Mouse (Mus musculus) frontal cortex, postnatal 25 days (tissue): ENCODE results near the gene Nckap1l.

ENCODE experiments used
- DNase-seq, 2 experiments: peaks; one replicate each; pipeline ENCODE4 v3.0.0; 2022; ENCODE audit warnings: low spot score in 2 of 2

Gene Nckap1l

GRCm38 (mm10) chr15:103500723-103501122 lies 47.1 kb downstream of the Nckap1l start:
- no peak for DNase-seq

- DNase-seq: no peak
Measured at GRCm38 (mm10) chr15:103501186-103501585, 47.6 kb downstream of the Nckap1l start.

GRCm38 (mm10) chr15:103502435-103503250 lies 49.0 kb downstream of the Nckap1l start, which contains the start of gene Pde1b:
Pde1b (plus strand) TSS chr15:103503034.
- peak in 1 of 2 experiments; percentile 36 for DNase-seq

- no peak for DNase-seq
Measured at GRCm38 (mm10) chr15:103503251-103503600, 49.6 kb downstream of the Nckap1l start.

- DNase-seq: no peak
Measured at GRCm38 (mm10) chr15:103503660-103504059, 50.1 kb downstream of the Nckap1l start.

- DNase-seq: no peak
Measured at GRCm38 (mm10) chr15:103509317-103509716, 55.7 kb downstream of the Nckap1l start.

GRCm38 (mm10) chr15:103511652-103512051 lies 58.1 kb downstream of the Nckap1l start:
- no peak for DNase-seq

- DNase-seq: no peak
Measured at GRCm38 (mm10) chr15:103513621-103514031, 60.0 kb downstream of the Nckap1l start.

GRCm38 (mm10) chr15:103514119-103514518 lies 60.5 kb downstream of the Nckap1l start:
- DNase-seq: peak in 1 of 2 experiments; percentile 64

- DNase-seq: no peak
Measured at GRCm38 (mm10) chr15:103514914-103515313, 61.3 kb downstream of the Nckap1l start.

- no peak for DNase-seq
Measured at GRCm38 (mm10) chr15:103518600-103519385, 65.2 kb downstream of the Nckap1l start.

- DNase-seq: no peak
Measured at GRCm38 (mm10) chr15:103519386-103520378, 66.1 kb downstream of the Nckap1l start.

GRCm38 (mm10) chr15:103522458-103523099 lies 69.0 kb downstream of the Nckap1l start:
- DNase-seq: no peak

- DNase-seq: no peak
Measured at GRCm38 (mm10) chr15:103523156-103523555, 69.6 kb downstream of the Nckap1l start.

- peak in 1 of 2 experiments; percentile 59 for DNase-seq
Measured at GRCm38 (mm10) chr15:103530372-103530771, 76.8 kb downstream of the Nckap1l start.

GRCm38 (mm10) chr15:103534054-103534620 lies 80.5 kb downstream of the Nckap1l start:
- DNase-seq: no peak

GRCm38 (mm10) chr15:103535030-103535429 lies 81.4 kb downstream of the Nckap1l start:
- no peak for DNase-seq

GRCm38 (mm10) chr15:103535786-103536185 lies 82.2 kb downstream of the Nckap1l start:
- DNase-seq: no peak

GRCm38 (mm10) chr15:103536456-103536855 lies 82.9 kb downstream of the Nckap1l start:
- no peak for DNase-seq

- no peak for DNase-seq
Measured at GRCm38 (mm10) chr15:103537011-103537821, 83.6 kb downstream of the Nckap1l start.
